8 mouse cellular contexts compared by ENCODE assay signal in the genomic region with DNA sequence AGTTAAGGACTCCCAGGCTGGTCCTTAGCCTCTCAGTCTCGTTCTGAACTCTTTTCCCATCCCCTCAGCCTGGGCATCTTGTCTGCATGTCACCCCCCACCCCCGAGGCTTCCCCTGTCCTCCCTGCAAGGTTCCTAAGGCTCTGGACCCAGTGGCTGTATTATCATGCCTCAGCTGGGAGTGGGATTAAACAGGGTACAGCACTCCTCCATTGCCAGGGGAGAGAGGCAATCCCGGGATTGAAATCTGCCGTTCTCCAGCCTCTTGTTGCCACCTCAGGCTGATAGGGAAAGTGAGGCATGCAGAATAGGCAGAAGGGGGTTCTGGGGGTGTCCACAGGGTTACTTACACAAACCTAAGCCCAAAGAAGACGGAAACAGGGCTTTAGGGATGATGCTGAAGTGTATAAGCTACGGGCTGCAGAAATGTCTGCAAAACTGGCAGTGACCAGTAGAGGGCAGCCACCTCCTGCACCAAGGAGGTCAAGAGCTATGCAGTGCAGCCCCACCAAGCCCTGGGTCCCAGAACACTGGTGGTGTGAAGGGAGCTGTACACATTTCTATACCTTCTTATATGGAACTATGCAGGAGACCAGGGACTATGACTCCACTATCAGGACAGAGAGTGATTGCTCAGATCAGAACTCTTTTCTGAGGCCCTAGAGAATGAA. TPM values are rescaled to one million over a fixed set of nuclear protein-coding genes. Genes with fewer than 3 reads are reported as not detected.
DNase-seq lines count a peak whose midpoint lies in the region; ATAC-seq and TF ChIP-seq lines count a peak whose summit lies in the region.

No protein-coding gene starts in this region.

- peak; percentile 72 for ATAC-seq in common myeloid progenitor, adult 5-6 weeks (replicated peaks; ENCODE audit: low read depth, poor library complexity, severe bottlenecking)
- peak; percentile 49 for ATAC-seq in megakaryocyte, adult 5-6 weeks (ENCODE audit: poor library complexity, severe bottlenecking)

- TF ChIP-seq CTCF in spleen, adult 2 months (IDR thresholded peaks at IDR 0.05; ENCODE audit: extremely low read depth, insufficient read depth, insufficient read length, insufficient replicate concordance), result peak; percentile 72; the same call in 1 of the 2 replicates

- peak; percentile 41 for DNase-seq in gastrocnemius, adult 18-20 months (ENCODE audit: low spot score)
- DNase-seq in gastrocnemius, postnatal 36 days, result no peak
- peak; percentile 74 for DNase-seq in MN1 (ENCODE audit: low spot score)
- peak; percentile 57 to 68 for DNase-seq in heart, postnatal 10 days
- DNase-seq in layer of hippocampus, postnatal 36 days, result peak; percentile 52 to 59
- DNase-seq in spleen, adult 2 months (ENCODE audit: low read depth in 1 of 2, low spot score in 2 of 2), result peak in 1 of 2 experiments; percentile 18

- no peaks in the 10 kb centered on the region for H3K27me3 ChIP-seq in spleen, adult 2 months (ENCODE audit: control insufficient read depth, insufficient read depth, low read length)

- H3K4me1 ChIP-seq in spleen, adult 2 months (ENCODE audit: control insufficient read depth, insufficient read depth, insufficient read length), result no peaks in the 10 kb centered on the region

- H3K36me3 ChIP-seq in spleen, adult 2 months (ENCODE audit: control insufficient read depth, insufficient read depth, low read length), result no peaks in the 10 kb centered on the region

- TF ChIP-seq POLR2A in spleen, adult 2 months (IDR thresholded peaks at IDR 0.05; ENCODE audit: low read depth, low read length), result no peak

- intact Hi-C loops in gastrocnemius, postnatal 36 days (cut with DNase I), result no loop called here
- intact Hi-C loops in heart, postnatal 10 days (cut with DNase I), result no loop called here

- no peak overlapping the region for H3K4me3 ChIP-seq in spleen, adult 2 months (ENCODE audit: extremely low read depth, insufficient read depth, insufficient read length)

- no peak overlapping the region for H3K27ac ChIP-seq in spleen, adult 2 months (ENCODE audit: insufficient read depth, low read length)

- WGBS in spleen, adult 2 months, result 71% methylated on average over 6 of the region's 6 CpGs

RNA-seq across cellular contexts. Expression of gene Podxl, which starts 38.4 kb away (rescaled TPM):
- total RNA-seq in gastrocnemius, adult 18-20 months (2021), result 10 to 100 TPM; 13.1 to 28.0 TPM
- 10 to 100 TPM; 15.7 to 20.8 TPM for total RNA-seq in gastrocnemius, postnatal 36 days (2021)
- total RNA-seq in common myeloid progenitor, adult 5-6 weeks (2017), result 0.55 and 0.82 TPM in 2 replicates
- 100 to 1,000 TPM; 106 to 113 TPM for total RNA-seq in heart, postnatal 10 days (2021)
- 10 to 100 TPM; 13.2 to 14.7 TPM for total RNA-seq in layer of hippocampus, postnatal 36 days (2021)
- total RNA-seq in megakaryocyte, adult 5-6 weeks (2015), result not detected in 2 replicates
- not detected in 2 replicates for total RNA-seq in megakaryocyte, adult 5-6 weeks (2017)
- 5.4 and 6.8 TPM in 2 replicates for polyA plus RNA-seq in spleen, adult 2 months (2012; rRNA removed)

Comparison
In these comparisons a context has a peak if more than half of its experiments do, and no peak if none do; other contexts are left out.
1. DNase-seq: peak in gastrocnemius, adult 18-20 months (single experiment), MN1 (single experiment), heart, postnatal 10 days (2 of 2) and layer of hippocampus, postnatal 36 days (2 of 2); none in gastrocnemius, postnatal 36 days (0 of 2).